Mouse (Mus musculus) heart, postnatal 14 days (tissue): ENCODE data around the gene Terb1. TPM values are rescaled to one million over a fixed set of nuclear protein-coding genes. Genes with fewer than 3 reads are reported as not detected.

Experiments
- DNase-seq, 2 experiments: peaks; one replicate each; pipeline ENCODE4 v3.0.0; 2021 to 2022
- intact Hi-C: fragments of 180-260 bp; cut with DNase I; formaldehyde crosslinking; loops from one replicate; pipeline ENCODE4 v1.15.1; 2025
- total RNA-seq, 2 experiments: library from RNA; stranded (reverse); gene quantifications; 2 replicates each; pipeline ENCODE4 v1.2.3; 2021

Gene Terb1
- total RNA-seq, 2 experiments from 2014 or later = not detected

- intact Hi-C loops = no loop called here
- DNase-seq = no peak
Measured at GRCm38 (mm10) chr8:104472465-104472864, 37.2 kb downstream of the Terb1 start.

DNA sequence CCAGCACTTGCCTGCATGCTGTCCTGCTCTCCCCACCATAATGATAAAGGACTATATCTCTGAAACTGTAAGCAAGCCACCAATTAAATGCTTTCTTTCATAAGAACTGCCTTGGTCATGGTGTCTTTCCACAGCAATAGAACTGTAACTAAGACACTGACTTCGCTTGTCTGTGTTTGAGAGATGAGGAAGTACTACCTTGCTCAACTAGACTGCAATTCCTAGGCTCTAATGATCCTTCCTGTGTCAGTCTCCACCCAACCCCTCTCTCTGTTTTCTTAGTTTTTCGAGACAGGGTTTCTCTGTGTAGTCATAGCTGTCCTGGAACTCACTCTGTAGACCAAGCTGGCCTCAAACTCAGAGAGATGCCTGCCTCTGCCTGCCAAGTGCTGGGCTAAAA lies 42.2 kb downstream of the Terb1 start:
- intact Hi-C loops = no loop called here
- DNase-seq = no peak

DNA sequence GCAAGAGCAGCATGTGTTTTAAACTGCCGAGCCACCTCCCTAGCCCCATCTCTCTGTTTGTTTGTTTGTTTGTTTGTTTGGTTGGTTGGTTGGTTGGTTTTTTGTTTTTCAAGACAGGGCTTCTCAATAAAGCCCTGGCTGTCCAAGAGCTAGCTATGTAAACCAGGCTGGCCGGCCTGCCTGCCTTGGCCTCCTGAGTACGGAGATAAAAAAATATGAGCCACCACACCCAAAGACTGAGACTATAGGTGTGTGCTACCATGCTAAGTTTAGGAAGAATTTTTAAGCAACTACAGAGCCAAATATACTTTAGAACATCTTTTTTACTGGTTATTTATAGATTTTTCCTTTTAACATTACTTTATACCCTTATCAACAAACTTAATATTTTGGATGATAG lies 57.5 kb downstream of the Terb1 start:
- intact Hi-C loops = no loop called here
- no peak for DNase-seq

DNA sequence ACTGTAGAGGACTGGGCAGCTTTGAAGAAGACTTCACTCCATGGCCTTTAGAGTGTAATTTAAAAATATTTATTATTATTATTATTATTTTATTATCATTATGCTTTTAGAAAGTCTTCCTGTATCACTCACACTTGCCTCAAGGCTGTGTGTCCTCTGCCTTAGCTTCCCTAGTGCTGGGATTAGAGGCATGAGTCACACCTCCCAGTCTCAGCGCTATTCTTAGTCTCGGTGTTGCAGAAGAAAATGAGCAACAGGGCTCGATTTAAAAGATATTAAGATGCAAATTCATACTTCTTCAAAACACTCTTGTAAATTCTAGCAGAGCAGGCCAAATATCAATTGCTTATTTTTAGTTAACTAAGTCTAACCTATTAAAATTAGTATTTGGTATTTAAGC lies 60.9 kb downstream of the Terb1 start:
- no peak for DNase-seq
- intact Hi-C loops = loop anchor here (10.0 kb wide), 1 partner anchor 194 kb away; the partner anchor contains the start of gene Cklf

- intact Hi-C loops = loop anchor here (10.0 kb wide), 1 partner anchor 191 kb away; the partner anchor contains the start of gene Cklf
- DNase-seq = no peak
Measured at GRCm38 (mm10) chr8:104446016-104446415, 63.7 kb downstream of the Terb1 start.

- intact Hi-C loops = loop anchor here (10.0 kb wide), 1 partner anchor 190 kb away; the partner anchor contains the start of gene Cklf
- DNase-seq = no peak
Measured at GRCm38 (mm10) chr8:104445248-104445647, 64.5 kb downstream of the Terb1 start.

DNA sequence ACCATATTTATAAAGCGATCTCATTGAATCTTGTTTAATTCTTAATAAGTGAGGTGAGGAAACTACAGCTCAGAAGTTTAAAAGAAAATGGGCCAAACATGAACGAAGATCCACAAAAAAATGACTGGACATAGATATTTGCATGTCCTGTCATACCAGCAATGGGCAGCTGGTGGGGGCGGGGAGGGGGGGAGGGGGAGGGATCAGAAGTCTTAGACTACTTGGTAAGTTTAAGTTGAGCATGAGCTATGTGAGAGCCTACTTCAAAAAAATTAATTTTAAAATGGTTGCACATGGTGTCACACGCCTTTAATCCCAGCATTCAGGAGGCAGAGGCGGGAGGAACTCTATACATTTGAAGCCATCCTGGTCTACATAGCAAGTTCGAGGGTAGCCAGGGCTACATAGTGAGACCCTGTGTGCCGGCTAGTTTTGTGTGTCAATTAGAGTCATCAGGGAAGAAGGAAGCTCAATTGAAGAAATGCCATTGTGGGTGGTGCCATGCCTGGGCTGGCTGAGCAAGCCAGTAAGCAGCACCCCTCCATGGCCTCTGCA lies 66.5 kb downstream of the Terb1 start:
- no peak for DNase-seq
- intact Hi-C loops = loop anchor here (1.0 to 10.0 kb wide), 4 partner anchors 48 to 188 kb away; partner anchors contain the start of genes Cklf and Cmtm4

- intact Hi-C loops = loop anchor here (1.0 to 10.0 kb wide), 4 partner anchors 48 to 188 kb away; partner anchors contain the start of genes Cklf and Cmtm4
- DNase-seq = peak; percentile 96 to 97
Measured at GRCm38 (mm10) chr8:104442299-104443124, 67.2 kb downstream of the Terb1 start, which contains the start of gene Dync1li2. Dync1li2 (minus strand) TSS chr8:104443047.

- intact Hi-C loops = loop anchor here (2.0 to 10.0 kb wide), 3 partner anchors 47 to 187 kb away; partner anchors contain the start of genes Cklf and Cmtm4
- no peak for DNase-seq
Measured at GRCm38 (mm10) chr8:104441613-104442012, 68.1 kb downstream of the Terb1 start.

DNA sequence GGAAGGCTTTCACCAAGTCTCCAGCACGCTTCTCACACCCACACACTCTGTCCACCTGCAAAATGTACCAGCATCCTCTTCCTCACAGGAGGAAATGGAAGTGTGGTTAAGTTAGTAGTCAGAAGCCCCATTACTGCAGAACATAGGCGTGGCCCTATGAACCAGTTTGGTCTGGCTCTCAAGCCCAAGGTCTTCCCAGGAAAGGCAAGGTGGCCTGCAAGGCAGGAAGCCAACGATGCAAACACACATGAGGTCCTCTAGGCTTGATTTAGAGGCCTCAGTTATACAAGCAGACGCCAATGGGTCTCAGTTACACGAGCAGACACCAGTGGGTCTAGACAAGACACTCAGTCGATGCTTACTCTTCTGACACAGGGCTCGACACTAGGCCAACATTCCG lies 70.2 kb downstream of the Terb1 start:
- no peak for DNase-seq
- intact Hi-C loops = loop anchor here (5.0 kb wide), 1 partner anchor 98 kb away; no protein-coding TSS in a partner anchor

DNA sequence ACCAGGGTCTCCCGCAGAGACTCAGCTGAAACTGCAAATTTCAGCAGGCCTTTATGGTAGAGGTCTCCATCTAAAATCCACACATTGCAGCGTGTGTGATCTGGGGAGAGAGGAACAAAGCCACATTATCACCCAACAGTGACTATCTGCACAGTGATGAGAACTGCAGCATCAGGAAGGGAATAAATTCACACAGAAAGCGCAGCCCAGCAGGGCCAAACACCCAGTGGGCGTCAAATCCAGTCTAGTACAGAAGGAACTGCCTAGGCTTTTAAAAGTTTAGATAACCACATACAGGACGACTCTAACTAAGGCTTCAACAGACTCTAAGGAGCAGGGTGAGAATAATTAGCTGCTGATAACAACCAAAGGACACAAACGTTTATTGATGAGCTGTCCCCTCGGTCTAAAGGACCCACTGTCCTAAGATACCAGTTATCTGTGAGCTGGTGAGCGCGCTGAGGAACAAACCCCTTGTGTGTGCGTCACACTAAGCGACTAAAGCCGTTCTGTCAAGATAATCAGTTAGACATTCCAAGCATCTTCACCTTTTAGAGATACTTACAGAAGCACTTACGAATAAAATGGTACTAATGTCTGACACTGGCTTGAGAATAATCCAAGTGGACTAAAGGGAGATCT lies 72.1 kb downstream of the Terb1 start:
- no peak for DNase-seq
- intact Hi-C loops = loop anchor here (5.0 kb wide), 1 partner anchor 100 kb away; no protein-coding TSS in a partner anchor

GRCm38 (mm10) chr8:104436591-104436990 lies 73.1 kb downstream of the Terb1 start:
- intact Hi-C loops = loop anchor here (5.0 kb wide), 1 partner anchor 101 kb away; no protein-coding TSS in a partner anchor

DNA sequence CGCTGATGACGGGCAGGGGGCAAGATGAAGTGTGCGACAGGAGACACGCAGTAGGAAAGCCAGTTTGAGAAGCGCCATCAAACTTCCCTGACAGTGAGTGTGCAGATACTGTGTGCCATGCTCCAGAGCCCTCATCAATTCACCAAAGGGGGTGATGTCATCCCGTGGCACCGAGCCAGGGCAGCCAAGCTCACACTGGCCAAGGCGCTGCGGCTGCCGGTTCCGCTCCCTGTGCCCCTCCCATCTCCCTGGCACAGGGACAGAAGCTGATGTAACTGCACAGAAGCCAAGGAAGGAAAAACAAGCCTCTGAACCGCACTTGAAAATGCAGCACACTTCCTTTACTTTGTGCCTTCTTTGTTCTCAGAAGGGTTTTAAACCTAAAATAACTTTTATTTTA lies 73.7 kb downstream of the Terb1 start:
- intact Hi-C loops = loop anchor here (5.0 kb wide), 1 partner anchor 101 kb away; no protein-coding TSS in a partner anchor
- peak; percentile 98 to 100 for DNase-seq

More at GRCm38 (mm10) chr8:104436591-104436990, 73.1 kb downstream of the Terb1 start:
- no peak for DNase-seq

DNA sequence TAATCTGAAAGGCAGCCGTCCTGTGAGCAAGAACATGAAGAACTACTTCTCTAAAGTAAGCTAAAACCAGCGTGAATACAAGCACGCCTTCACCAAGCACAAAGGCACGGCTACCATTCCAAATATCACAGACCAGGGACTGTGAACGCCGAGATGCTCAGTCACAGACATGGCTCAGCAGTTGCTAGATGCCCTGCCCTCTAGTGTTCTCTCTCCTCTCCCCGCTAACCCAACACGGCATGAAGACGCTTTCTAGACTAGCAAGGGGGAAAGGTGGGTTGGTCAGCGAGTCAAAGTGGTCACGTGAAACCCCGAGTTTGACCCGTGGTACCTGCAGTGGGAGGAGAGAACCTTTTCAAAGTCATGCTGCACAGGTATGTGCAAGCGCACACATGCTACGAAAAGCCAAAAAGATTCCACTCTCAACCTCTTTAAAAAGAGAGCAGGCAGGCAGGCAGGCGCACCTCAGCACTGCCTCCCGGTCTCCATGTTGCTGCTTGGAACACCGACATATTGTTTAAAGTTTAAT lies 74.8 kb downstream of the Terb1 start:
- DNase-seq = no peak
- intact Hi-C loops = loop anchor here (5.0 kb wide), 1 partner anchor 102 kb away; no protein-coding TSS in a partner anchor

GRCm38 (mm10) chr8:104434275-104434674 lies 75.4 kb downstream of the Terb1 start:
- intact Hi-C loops = no loop called here
- DNase-seq = peak in 1 of 2 experiments; percentile 36

DNA sequence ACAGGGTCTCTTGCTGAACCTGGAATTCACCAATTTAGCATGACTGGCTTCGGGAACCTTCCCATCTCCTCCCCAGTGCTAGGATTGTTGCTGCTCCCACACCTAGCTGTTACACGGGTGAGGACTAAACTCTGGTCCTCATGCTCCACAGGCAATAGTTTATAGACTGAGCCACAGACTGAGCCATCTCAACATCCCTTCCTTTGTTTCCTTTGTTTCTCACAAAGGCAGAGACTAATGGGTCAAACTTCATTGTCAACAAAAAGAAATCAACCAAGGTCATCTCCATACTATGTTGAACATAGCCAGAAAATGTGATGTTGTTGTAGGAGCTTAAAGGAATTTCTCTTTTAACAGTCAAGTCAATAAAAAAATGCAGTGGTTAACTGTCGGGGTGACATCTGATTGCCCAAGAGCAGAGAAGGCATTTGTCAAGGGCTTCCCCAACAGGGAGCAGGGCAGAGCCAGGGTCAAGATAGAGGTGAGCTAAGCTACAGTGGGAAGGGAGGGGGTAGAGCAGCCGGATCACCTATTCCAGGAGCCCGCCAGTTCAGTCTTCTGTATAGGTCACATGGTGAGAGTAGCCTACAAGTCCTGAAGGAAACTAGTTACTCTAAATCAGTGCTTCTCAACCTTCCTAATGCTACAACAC lies 76.4 kb downstream of the Terb1 start:
- intact Hi-C loops = no loop called here
- no peak for DNase-seq

DNA sequence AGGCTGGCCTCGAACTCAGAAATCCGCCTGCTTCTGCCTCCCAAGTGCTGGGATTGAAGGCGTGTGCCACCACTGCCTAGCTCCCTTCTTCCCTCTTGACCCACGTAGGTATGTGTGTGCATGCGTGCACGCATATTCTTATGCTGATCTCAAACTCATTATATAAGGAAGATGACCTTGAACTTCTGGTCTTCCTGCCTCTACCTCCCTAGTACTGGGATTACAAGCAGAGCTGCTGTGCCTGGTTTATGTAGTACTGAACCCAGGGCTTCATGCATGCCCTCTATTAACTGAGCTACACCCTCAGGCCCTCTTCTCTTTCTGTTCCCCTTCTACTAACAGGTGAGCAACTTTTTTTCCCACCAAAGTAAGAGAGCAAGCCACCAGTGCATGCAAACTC lies 77.1 kb downstream of the Terb1 start:
- intact Hi-C loops = no loop called here
- no peak for DNase-seq

- intact Hi-C loops = no loop called here
- DNase-seq = no peak
Measured at GRCm38 (mm10) chr8:104430230-104430629, 79.5 kb downstream of the Terb1 start.

DNA sequence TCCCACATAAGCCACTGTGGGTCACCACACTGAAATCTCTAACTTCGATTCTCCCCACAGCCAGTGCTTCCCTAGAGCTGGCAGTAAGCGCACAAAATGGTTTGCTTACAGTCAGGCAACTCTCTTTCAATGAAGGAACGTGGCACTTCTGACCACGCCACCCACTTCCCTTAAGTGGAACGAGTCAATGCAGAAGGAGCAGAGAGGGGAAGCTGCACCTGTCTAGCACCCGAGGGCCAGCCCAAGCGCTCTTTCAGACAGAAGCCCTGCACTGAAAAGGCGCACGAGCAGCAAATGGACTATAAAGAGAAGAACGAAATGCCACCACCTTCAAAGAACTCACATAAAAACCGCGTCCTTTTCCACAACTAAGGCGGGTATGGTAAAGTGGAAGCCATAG lies 82.0 kb downstream of the Terb1 start:
- intact Hi-C loops = no loop called here
- DNase-seq = no peak

DNA sequence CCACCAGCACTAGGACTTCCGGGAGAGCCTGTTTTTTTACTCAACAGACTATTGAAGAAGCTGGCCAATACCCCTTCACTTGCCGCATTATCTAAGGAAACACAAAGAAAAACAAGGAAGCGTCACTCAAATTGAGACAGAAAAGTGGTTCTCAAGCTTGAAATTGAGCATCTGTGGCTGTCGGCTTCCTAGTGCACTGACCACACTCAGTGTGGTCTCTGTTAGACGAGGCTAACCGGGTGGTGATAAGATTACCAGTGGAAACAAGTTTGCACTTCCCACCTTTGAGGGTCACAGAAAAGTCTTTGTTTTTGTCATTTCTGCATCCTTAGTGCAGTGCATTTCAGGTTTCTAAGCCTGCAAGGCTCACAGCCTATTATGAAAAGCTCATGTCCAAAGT lies 87.4 kb downstream of the Terb1 start:
- DNase-seq = no peak
- intact Hi-C loops = no loop called here
